Mouse (Mus musculus): ENCODE measurements at regions not wholly inside any gene's neighbourhood (a gene's known extent, or its start where the extent isn't known, plus 50 kb on each side); places are given as distances from the start of the nearest gene placed in this dataset.

DNA sequence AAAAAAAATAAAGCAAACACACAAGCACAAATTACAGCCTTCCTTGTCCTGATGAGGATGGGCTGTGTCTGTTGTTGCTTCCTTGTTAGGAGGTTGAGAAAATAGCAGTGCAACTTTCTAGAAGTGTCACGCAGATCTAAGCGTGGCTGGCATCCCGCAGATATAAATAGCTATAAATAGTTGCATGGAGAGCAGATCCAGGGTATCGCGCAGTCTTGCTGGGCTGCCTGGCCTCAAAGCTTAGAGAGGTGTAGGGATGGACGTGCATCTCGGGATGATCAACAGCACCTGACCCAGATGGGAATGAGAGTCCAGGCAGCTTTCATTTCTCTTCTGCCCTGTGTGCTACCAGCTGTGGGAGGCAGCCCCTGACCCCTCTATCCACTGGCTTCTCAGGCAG is 313.5 kb upstream of the Arrdc4 start:
- no peak for TF ChIP-seq POLR2A (IDR thresholded peaks at IDR 0.05; ENCODE audit: low read depth, low read length)
- TF ChIP-seq CTCF (conservative IDR thresholded peaks at IDR 0.05; ENCODE audit: insufficient read depth, insufficient read length, low read depth, low read length), result no peak

Measured in kidney, adult 2 months (tissue).